8 mouse cellular contexts compared by ENCODE assay signal in the genomic region with DNA sequence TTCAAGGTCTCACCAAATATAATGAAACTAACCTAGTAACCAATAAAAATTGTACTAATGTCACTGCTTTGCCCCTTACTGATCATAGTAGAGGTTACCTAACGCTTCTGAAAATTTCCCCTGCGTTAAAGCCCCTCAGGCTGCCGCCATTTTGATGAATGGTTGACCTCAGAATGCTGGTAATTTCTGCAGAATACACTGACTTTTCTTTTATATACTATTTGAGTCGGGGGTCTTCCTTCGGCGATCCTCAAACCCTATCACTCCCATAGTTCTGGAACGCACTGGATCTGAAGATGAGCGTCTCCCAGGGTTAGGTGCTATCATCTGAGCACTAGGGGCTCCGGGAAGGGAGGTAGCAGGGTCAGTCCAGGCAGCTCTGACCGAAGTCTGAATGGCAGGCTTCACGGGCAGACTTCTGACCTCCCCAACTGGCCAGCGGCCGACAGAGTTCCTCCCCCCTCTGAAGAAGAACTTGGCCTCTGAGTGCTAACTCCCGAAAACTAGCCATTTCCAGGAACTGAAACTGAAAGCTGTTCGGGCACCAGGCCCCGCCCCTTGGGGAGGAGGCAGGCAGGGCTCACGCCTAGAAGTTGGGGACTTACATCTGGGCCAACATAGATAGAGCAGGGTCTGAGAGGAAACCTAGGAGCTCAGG. TPM values are rescaled to one million over a fixed set of nuclear protein-coding genes. Genes with fewer than 3 reads are reported as not detected.
A peak's percentile ranks its signal among the peaks of the same experiment; 100 is the strongest.
DNase-seq lines count a peak whose midpoint lies in the region; ATAC-seq lines count a peak whose summit lies in the region.

No protein-coding gene starts in this region.

- no peak overlapping the region for H3K9ac ChIP-seq in embryonic facial prominence, embryonic 11.5 days (replicated peaks; ENCODE audit: low read length)
- H3K9ac ChIP-seq in intestine, embryonic 15.5 days, result peak overlapping the region; percentile 48; the same call in 1 of the 2 replicates

- no peaks in the 10 kb centered on the region for H3K9me3 ChIP-seq in embryonic facial prominence, embryonic 11.5 days (replicated peaks; ENCODE audit: control insufficient read depth, low read length)
- H3K9me3 ChIP-seq in intestine, embryonic 15.5 days, result no peaks in the 10 kb centered on the region

- no peak for ATAC-seq in embryonic facial prominence, embryonic 11.5 days (replicated peaks; ENCODE audit: insufficient number of reproducible peaks, low FRiP score, low TSS enrichment, low read depth)
- ATAC-seq in intestine, embryonic 15.5 days, result peak; percentile 92

- H3K27ac ChIP-seq in embryonic facial prominence, embryonic 11.5 days (replicated peaks; ENCODE audit: low read depth, low read length), result no peak overlapping the region
- H3K27ac ChIP-seq in intestine, embryonic 15.5 days, result peak overlapping the region; percentile 40; the same call in 1 of the 2 replicates

- peak overlapping the region; percentile 37 for H3K4me2 ChIP-seq in embryonic facial prominence, embryonic 11.5 days (ENCODE audit: low read depth, low read length)
- peak overlapping the region; percentile 71 for H3K4me2 ChIP-seq in intestine, embryonic 15.5 days (replicated peaks)

- H3K4me1 ChIP-seq in embryonic facial prominence, embryonic 11.5 days (ENCODE audit: control insufficient read depth, insufficient read depth, low read length), result no peaks in the 10 kb centered on the region
- H3K4me1 ChIP-seq in intestine, embryonic 15.5 days (replicated peaks), result no peaks in the 10 kb centered on the region

- no peaks in the 10 kb centered on the region for H3K36me3 ChIP-seq in embryonic facial prominence, embryonic 11.5 days (replicated peaks; ENCODE audit: control insufficient read depth, insufficient read depth, low read depth, low read length)
- no peaks in the 10 kb centered on the region for H3K36me3 ChIP-seq in intestine, embryonic 15.5 days

- H3K4me3 ChIP-seq in embryonic facial prominence, embryonic 11.5 days (ENCODE audit: low read depth, low read length), result peak overlapping the region; percentile 21
- peak overlapping the region; percentile 55 for H3K4me3 ChIP-seq in intestine, embryonic 15.5 days (replicated peaks)

- intact Hi-C loops in left cerebral cortex, postnatal 4 days (cut with DNase I), result no loop called here

- H3K27me3 ChIP-seq in embryonic facial prominence, embryonic 11.5 days (ENCODE audit: control insufficient read depth, insufficient read depth, low read length), result no peaks in the 10 kb centered on the region
- no peaks in the 10 kb centered on the region for H3K27me3 ChIP-seq in intestine, embryonic 15.5 days (replicated peaks)

- WGBS in embryonic facial prominence, embryonic 11.5 days, result 45% methylated on average over 16 of the region's 17 CpGs
- WGBS in intestine, embryonic 15.5 days, result 23% methylated on average over 17 of the region's 17 CpGs

- peak; percentile 85 for DNase-seq in T-cell, adult 2 months (ENCODE audit: low spot score)
- DNase-seq in embryonic facial prominence, embryonic 11.5 days (ENCODE audit: low spot score), result peak; percentile 33
- DNase-seq in gastrocnemius, postnatal 4 days (ENCODE audit: low spot score in 2 of 2), result peak; percentile 60 to 83
- peak; percentile 31 for DNase-seq in left cerebral cortex, postnatal 4 days
- peak; percentile 43 for DNase-seq in mesoderm, embryonic 11.5 days (ENCODE audit: low read depth, low spot score)
- peak; percentile 46 for DNase-seq in right cerebral cortex, postnatal 25 days
- peak; percentile 84 for DNase-seq in yolk sac, embryonic 10.5 days (ENCODE audit: low spot score)

RNA-seq across cellular contexts. Expression of a gene that starts 15.1 kb away (rescaled TPM):
- polyA plus RNA-seq in embryonic facial prominence, embryonic 11.5 days (2014; fragmentation: Nextera tagmentation; extraction: Ambion mirVana), result 0.52 and 1.5 TPM in 2 replicates
- total RNA-seq in gastrocnemius, postnatal 4 days (2021), result 10 to 100 TPM; 13.0 to 13.1 TPM
- polyA plus RNA-seq in intestine, embryonic 15.5 days (2015; fragmentation: Nextera tagmentation; extraction: Ambion mirVana), result 3.8 TPM in 2 replicates
- 1 to 10 TPM in 1 of 2 experiments, under 1 TPM in 1; 0.79 to 1.2 TPM for total RNA-seq in left cerebral cortex, postnatal 4 days (2021)

RNA-seq across cellular contexts. Expression of a gene that starts 15.2 kb away (rescaled TPM):
- polyA plus RNA-seq in embryonic facial prominence, embryonic 11.5 days (2014; fragmentation: Nextera tagmentation; extraction: Ambion mirVana), result 2.3 and 2.5 TPM in 2 replicates
- total RNA-seq in gastrocnemius, postnatal 4 days (2021), result 10 to 100 TPM; 15.6 to 17.9 TPM
- 5.0 and 5.6 TPM in 2 replicates for polyA plus RNA-seq in intestine, embryonic 15.5 days (2015; fragmentation: Nextera tagmentation; extraction: Ambion mirVana)
- under 1 TPM; 0.66 to 0.79 TPM for total RNA-seq in left cerebral cortex, postnatal 4 days (2021)

RNA-seq across cellular contexts. Expression of a gene that starts 43.1 kb away (rescaled TPM):
- 132 and 146 TPM in 2 replicates for polyA plus RNA-seq in embryonic facial prominence, embryonic 11.5 days (2014; fragmentation: Nextera tagmentation; extraction: Ambion mirVana)
- total RNA-seq in gastrocnemius, postnatal 4 days (2021), result 10 to 100 TPM; 54.1 to 59.7 TPM
- polyA plus RNA-seq in intestine, embryonic 15.5 days (2015; fragmentation: Nextera tagmentation; extraction: Ambion mirVana), result 126 and 128 TPM in 2 replicates
- total RNA-seq in left cerebral cortex, postnatal 4 days (2021), result 10 to 100 TPM; 37.6 to 37.9 TPM

RNA-seq across cellular contexts. Expression of a gene that starts 46.2 kb away (rescaled TPM):
- polyA plus RNA-seq in embryonic facial prominence, embryonic 11.5 days (2014; fragmentation: Nextera tagmentation; extraction: Ambion mirVana), result 27.3 and 27.6 TPM in 2 replicates
- 10 to 100 TPM; 14.8 to 15.3 TPM for total RNA-seq in gastrocnemius, postnatal 4 days (2021)
- 18.5 and 18.6 TPM in 2 replicates for polyA plus RNA-seq in intestine, embryonic 15.5 days (2015; fragmentation: Nextera tagmentation; extraction: Ambion mirVana)
- total RNA-seq in left cerebral cortex, postnatal 4 days (2021), result 10 to 100 TPM; 21.3 to 22.0 TPM

Comparison
In these comparisons a context has a peak if more than half of its experiments do, and no peak if none do; other contexts are left out.
1. DNase-seq: peak in every context shown above with its lines; median percentile 85 in T-cell, adult 2 months; 84 in yolk sac, embryonic 10.5 days; 72 in gastrocnemius, postnatal 4 days; 46 in right cerebral cortex, postnatal 25 days; 43 in mesoderm, embryonic 11.5 days; 33 in embryonic facial prominence, embryonic 11.5 days; 31 in left cerebral cortex, postnatal 4 days.
2. RNA of a gene that starts 15.1 kb away (total RNA-seq): 13.0 to 13.1 TPM in gastrocnemius, postnatal 4 days; 0.79 to 1.2 TPM in left cerebral cortex, postnatal 4 days; every median in the first group is over 4 times any median in the second.
3. RNA of a gene that starts 15.2 kb away (total RNA-seq): 15.6 to 17.9 TPM in gastrocnemius, postnatal 4 days; 0.66 to 0.79 TPM in left cerebral cortex, postnatal 4 days; every median in the first group is over 4 times any median in the second.